Mouse (Mus musculus) liver, embryonic 14.5 days (tissue): ENCODE data around the gene Napsa.

Source experiments
- CTCF ChIP-seq: IDR thresholded peaks from 2 replicates; pipeline ENCODE4 v1.5.1; 2016; ENCODE audit warnings: antibody characterized with exemption, low read depth, control low read depth
- EP300 ChIP-seq: IDR thresholded peaks from 2 replicates; pipeline ENCODE4 v1.6.1; 2016; ENCODE audit warnings: antibody characterized with exemption, low read depth

- TF ChIP-seq EP300 (no peak), CTCF (no peak)
Measured at GRCm38 (mm10) chr7:44626068-44626385, 53.8 kb downstream of the Napsa start.
